Mouse (Mus musculus): Measurements from ENCODE around the gene Gm20431. TPM values are rescaled to one million over a fixed set of nuclear protein-coding genes. Genes with fewer than 3 reads are reported as not detected.

The Gm20431 gene
- polyA plus RNA-seq, 1 experiment from 2014 or later, result 5.2 TPM

DNA sequence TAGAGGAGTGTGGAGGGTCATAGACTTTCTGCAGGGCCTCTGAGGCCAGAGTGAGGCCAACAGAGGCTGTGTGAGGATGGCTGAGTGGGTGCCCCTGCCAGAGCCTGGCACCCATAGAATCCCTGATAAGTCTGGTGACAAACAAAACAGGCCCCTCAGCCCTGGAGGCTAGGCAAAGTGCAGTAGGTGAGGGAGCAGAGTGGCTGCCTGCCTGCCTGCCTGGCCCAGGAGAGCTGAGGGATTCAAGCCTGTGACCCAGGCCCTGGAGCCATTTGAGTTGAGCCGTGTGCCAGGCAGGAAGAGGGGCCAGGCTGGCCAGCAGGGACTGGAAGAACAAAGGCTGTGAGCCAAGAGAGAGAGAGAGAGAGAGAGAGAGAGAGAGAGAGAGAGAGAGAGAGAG lies 32.9 kb upstream of the Gm20431 start:
- no peak overlapping the region for H3K9ac ChIP-seq (replicated peaks; ENCODE audit: low read depth)
- no peaks in the 10 kb centered on the region; the same call in 1 of the 2 replicates for H3K4me1 ChIP-seq (ENCODE audit: insufficient read depth, low read depth, low read length)
- no peak overlapping the region for H3K4me2 ChIP-seq (replicated peaks; ENCODE audit: low read depth, low read length)
- no peak overlapping the region for H3K27ac ChIP-seq (ENCODE audit: low read length)
- TF ChIP-seq EP300 (IDR thresholded peaks at IDR 0.05), result no peak
- TF ChIP-seq CTCF (IDR thresholded peaks at IDR 0.05), result no peak
- H3K36me3 ChIP-seq (ENCODE audit: insufficient read depth, low read length), result peaks cover 16% of the 10 kb centered on the region
- H3K27me3 ChIP-seq (replicated peaks; ENCODE audit: insufficient read depth, low read length), result no peaks in the 10 kb centered on the region
- ATAC-seq (no peak), DNase-seq (ENCODE audit: low spot score) (no peak)
- H3K9me3 ChIP-seq (ENCODE audit: low read length), result no peaks in the 10 kb centered on the region
- 7% methylated on average over 1 of the region's 1 CpGs for WGBS
- no peak overlapping the region for H3K4me3 ChIP-seq (ENCODE audit: low read depth, low read length)

DNA sequence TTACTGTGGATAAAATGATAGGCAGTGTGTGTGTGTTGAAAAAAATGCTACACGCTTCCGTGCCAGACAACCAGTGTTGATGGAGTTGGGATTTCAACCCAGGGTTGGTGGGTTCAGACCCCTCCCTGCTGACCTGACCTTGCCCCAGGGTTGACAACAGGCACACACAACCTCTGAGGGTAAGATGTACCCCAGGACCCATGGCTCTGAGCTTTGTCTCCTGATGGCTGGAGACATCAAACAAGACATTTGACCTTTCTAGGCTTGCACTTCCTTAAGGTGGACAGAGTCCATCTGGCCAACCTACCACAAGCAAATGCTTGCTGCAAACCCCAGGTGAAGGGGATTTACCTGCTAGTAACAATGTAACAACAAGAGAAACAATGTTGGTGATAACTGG lies 32.2 kb upstream of the Gm20431 start:
- no peak overlapping the region for H3K4me3 ChIP-seq (ENCODE audit: low read depth, low read length)
- H3K27me3 ChIP-seq (replicated peaks; ENCODE audit: insufficient read depth, low read length), result no peaks in the 10 kb centered on the region
- H3K36me3 ChIP-seq (ENCODE audit: insufficient read depth, low read length), result peaks cover 16% of the 10 kb centered on the region
- no peak for DNase-seq (ENCODE audit: low spot score)
- no peak for ATAC-seq
- 66% methylated on average over 2 of the region's 2 CpGs for WGBS
- no peak for TF ChIP-seq EP300 (IDR thresholded peaks at IDR 0.05)
- TF ChIP-seq CTCF (IDR thresholded peaks at IDR 0.05), result no peak
- H3K4me1 ChIP-seq (ENCODE audit: insufficient read depth, low read depth, low read length), result no peaks in the 10 kb centered on the region; the same call in 1 of the 2 replicates
- no peak overlapping the region for H3K4me2 ChIP-seq (replicated peaks; ENCODE audit: low read depth, low read length)
- H3K9me3 ChIP-seq (ENCODE audit: low read length), result no peaks in the 10 kb centered on the region
- H3K9ac ChIP-seq (replicated peaks; ENCODE audit: low read depth), result no peak overlapping the region
- no peak overlapping the region for H3K27ac ChIP-seq (ENCODE audit: low read length)

DNA sequence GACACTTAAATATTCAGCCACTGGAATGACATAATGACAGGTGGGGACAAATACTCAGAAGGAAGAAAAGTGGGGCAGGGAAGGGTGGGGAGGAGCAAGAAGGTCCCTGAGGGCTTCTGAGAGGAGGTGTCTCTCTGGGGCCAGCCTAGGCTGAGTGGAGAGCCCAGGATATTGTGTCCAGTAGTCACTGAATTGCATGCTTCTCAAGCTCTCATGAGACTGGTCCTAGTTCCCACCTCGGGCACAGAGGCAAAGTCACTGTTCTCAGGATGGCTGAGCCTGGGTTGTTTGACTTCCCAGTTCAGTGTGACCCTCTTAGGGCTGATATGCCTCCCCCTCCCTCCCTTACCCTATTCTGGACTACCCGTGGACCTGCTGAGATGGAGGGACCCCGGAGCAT lies 31.5 kb upstream of the Gm20431 start:
- DNase-seq (ENCODE audit: low spot score) (no peak), ATAC-seq (no peak)
- Histone ChIP-seq H3K4me1 (ENCODE audit: insufficient read depth, low read depth, low read length) (no peaks in the 10 kb centered on the region; the same call in 1 of the 2 replicates), H3K4me3 (ENCODE audit: low read depth, low read length) (peak overlapping the region; percentile 81), H3K9ac (replicated peaks; ENCODE audit: low read depth) (no peak overlapping the region), H3K36me3 (ENCODE audit: insufficient read depth, low read length) (peaks cover 16% of the 10 kb centered on the region), H3K27me3 (replicated peaks; ENCODE audit: insufficient read depth, low read length) (no peaks in the 10 kb centered on the region), H3K4me2 (replicated peaks; ENCODE audit: low read depth, low read length) (peak overlapping the region; percentile 75), H3K27ac (ENCODE audit: low read length) (peak overlapping the region; percentile 98; the same call in 1 of the 2 replicates), H3K9me3 (ENCODE audit: low read length) (no peaks in the 10 kb centered on the region)
- WGBS, result 54% methylated on average over 2 of the region's 3 CpGs
- no peak for TF ChIP-seq CTCF (IDR thresholded peaks at IDR 0.05)
- TF ChIP-seq EP300 (IDR thresholded peaks at IDR 0.05), result no peak

DNA sequence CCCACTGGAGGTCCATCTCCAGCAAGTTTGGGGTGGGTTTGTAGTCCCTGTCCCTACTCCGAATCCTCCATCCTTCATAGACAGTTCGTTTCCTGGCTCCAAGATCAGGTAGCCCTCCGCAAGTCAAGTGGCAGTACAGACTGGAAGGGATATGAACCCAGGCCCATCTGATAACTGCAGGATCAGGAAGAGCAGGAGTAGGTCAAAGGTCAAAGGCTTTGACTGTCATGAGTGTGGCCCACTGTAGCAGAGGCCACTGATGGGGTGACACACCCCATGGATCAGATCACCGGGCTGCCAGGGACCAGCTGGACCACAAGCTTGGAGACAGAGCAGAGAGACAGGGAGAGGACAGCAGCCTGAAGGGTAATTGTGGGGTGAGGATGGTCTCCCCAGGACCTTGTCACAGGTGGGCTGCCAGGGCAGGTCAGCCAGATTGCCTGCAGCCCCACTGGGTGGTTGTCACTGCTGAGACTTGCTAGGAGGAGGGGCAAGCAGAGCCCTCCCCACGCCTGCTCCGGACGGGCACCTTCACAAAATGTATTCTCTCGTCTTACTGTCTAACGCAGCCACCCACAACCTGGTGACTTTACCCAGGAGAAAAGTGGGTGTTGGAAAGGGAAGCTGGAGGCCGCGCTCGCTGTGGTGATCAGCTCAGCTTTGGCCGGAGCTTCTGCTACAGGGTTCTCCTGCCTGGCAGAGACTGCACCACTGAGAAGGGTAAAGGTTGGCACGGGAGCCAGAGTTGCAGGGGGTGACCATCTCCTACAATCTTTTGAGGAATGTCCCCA lies 30.8 kb upstream of the Gm20431 start:
- Histone ChIP-seq H3K27ac (ENCODE audit: low read length) (peak overlapping the region; percentile 98), H3K27me3 (replicated peaks; ENCODE audit: insufficient read depth, low read length) (no peaks in the 10 kb centered on the region), H3K4me1 (ENCODE audit: insufficient read depth, low read depth, low read length) (no peaks in the 10 kb centered on the region; the same call in 1 of the 2 replicates), H3K4me3 (ENCODE audit: low read depth, low read length) (peak overlapping the region; percentile 81), H3K36me3 (ENCODE audit: insufficient read depth, low read length) (peaks cover 16% of the 10 kb centered on the region), H3K9ac (replicated peaks; ENCODE audit: low read depth) (peak overlapping the region; percentile 93), H3K4me2 (replicated peaks; ENCODE audit: low read depth, low read length) (peak overlapping the region; percentile 75), H3K9me3 (ENCODE audit: low read length) (no peaks in the 10 kb centered on the region)
- no peak for ATAC-seq
- DNase-seq (ENCODE audit: low spot score), result peak; percentile 25
- TF ChIP-seq CTCF (IDR thresholded peaks at IDR 0.05) (no peak), EP300 (IDR thresholded peaks at IDR 0.05) (no peak)
- 63% methylated on average over 14 of the region's 14 CpGs for WGBS

DNA sequence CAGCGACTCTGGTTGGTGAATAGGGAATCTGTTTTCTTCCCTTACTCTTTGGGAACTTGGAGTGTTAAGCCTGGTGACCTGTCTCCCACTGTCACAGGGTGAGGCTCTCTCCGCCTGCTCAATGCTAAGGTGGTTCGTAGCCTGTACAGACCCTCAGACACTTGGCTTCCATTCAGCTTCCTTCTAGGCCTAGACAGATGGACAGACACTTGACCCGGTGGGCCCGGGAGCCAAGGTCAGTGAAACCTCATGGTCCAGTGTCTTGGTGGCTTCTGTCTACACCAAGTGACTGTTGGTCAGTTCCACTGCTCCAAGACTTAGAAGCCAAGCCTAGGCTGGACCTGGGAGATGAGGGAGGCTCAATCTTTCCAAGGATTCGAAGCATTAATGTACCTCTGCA lies 30.1 kb upstream of the Gm20431 start:
- Histone ChIP-seq H3K9me3 (ENCODE audit: low read length) (no peaks in the 10 kb centered on the region), H3K4me2 (replicated peaks; ENCODE audit: low read depth, low read length) (peak overlapping the region; percentile 75), H3K4me1 (ENCODE audit: insufficient read depth, low read depth, low read length) (no peaks in the 10 kb centered on the region; the same call in 1 of the 2 replicates), H3K27ac (ENCODE audit: low read length) (peak overlapping the region; percentile 98), H3K27me3 (replicated peaks; ENCODE audit: insufficient read depth, low read length) (no peaks in the 10 kb centered on the region), H3K36me3 (ENCODE audit: insufficient read depth, low read length) (peaks cover 16% of the 10 kb centered on the region), H3K4me3 (ENCODE audit: low read depth, low read length) (peak overlapping the region; percentile 81), H3K9ac (replicated peaks; ENCODE audit: low read depth) (peak overlapping the region; percentile 93)
- TF ChIP-seq CTCF (IDR thresholded peaks at IDR 0.05) (no peak), EP300 (IDR thresholded peaks at IDR 0.05) (no peak)
- 58% methylated on average over 6 of the region's 6 CpGs for WGBS
- ATAC-seq (no peak), DNase-seq (ENCODE audit: low spot score) (no peak)

DNA sequence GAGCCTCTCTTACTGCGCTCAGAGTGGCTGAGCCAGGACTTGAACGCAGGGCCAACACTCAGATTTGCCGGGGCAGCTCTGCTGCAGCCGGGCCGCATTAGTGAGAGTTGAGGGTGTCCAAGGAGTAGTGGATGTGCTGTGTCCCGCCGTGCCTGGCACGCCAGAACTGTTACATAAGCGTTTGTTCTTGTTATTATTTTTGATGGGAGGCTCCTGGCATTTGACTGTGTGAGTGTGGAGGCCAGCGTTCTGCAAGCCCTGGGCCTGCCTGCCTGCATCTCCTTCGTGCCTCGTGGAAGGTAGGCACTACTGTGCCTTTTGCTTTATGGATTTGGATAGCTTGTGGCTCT lies 29.6 kb upstream of the Gm20431 start:
- Histone ChIP-seq H3K4me3 (ENCODE audit: low read depth, low read length) (peak overlapping the region; percentile 81), H3K9me3 (ENCODE audit: low read length) (no peaks in the 10 kb centered on the region), H3K27ac (ENCODE audit: low read length) (peak overlapping the region; percentile 98), H3K4me1 (ENCODE audit: insufficient read depth, low read depth, low read length) (no peaks in the 10 kb centered on the region; the same call in 1 of the 2 replicates), H3K36me3 (ENCODE audit: insufficient read depth, low read length) (peaks cover 16% of the 10 kb centered on the region), H3K4me2 (replicated peaks; ENCODE audit: low read depth, low read length) (peak overlapping the region; percentile 75), H3K27me3 (replicated peaks; ENCODE audit: insufficient read depth, low read length) (no peaks in the 10 kb centered on the region), H3K9ac (replicated peaks; ENCODE audit: low read depth) (peak overlapping the region; percentile 93)
- TF ChIP-seq CTCF (IDR thresholded peaks at IDR 0.05), result no peak
- no peak for TF ChIP-seq EP300 (IDR thresholded peaks at IDR 0.05)
- WGBS, result 32% methylated on average over 12 of the region's 12 CpGs
- DNase-seq (ENCODE audit: low spot score), result no peak
- no peak for ATAC-seq
